Mouse (Mus musculus): ENCODE measurements around the gene Rmnd1. TPM values are rescaled to one million over a fixed set of nuclear protein-coding genes. Genes with fewer than 3 reads are reported as not detected.

Rmnd1 gene
- polyA plus RNA-seq, 1 experiment from 2014 or later, result 43.1 TPM

- no peak overlapping the region for H3K4me3 ChIP-seq (replicated peaks; ENCODE audit: low read length)
- no peak for ATAC-seq (ENCODE audit: insufficient read depth, low FRiP score)
These were observed 77.6 kb downstream of the Rmnd1 start for GRCm38 (mm10) chr10:4354371-4355260.

More at GRCm38 (mm10) chr10:4354371-4355260, 77.6 kb downstream of the Rmnd1 start:
- Histone ChIP-seq H3K4me2 (ENCODE audit: low read depth, low read length) (no peak overlapping the region), H3K4me1 (ENCODE audit: control insufficient read depth, insufficient read depth, low read length) (no peaks in the 10 kb centered on the region), H3K36me3 (ENCODE audit: control insufficient read depth, insufficient read depth, low read length) (peaks cover 15% of the 10 kb centered on the region), H3K9me3 (replicated peaks; ENCODE audit: control insufficient read depth, low read length) (no peaks in the 10 kb centered on the region), H3K9ac (ENCODE audit: low read length) (no peak overlapping the region), H3K27ac (ENCODE audit: low read length) (no peak overlapping the region), H3K27me3 (ENCODE audit: control insufficient read depth, insufficient read depth, low read length) (no peaks in the 10 kb centered on the region)
- 78% methylated on average over 38 of the region's 38 CpGs for WGBS

Other genes starting within 250 kb of the Rmnd1 start
- 68.1 and 71.4 TPM in 2 replicates for gene Akap12, start 166.0 kb downstream of the Rmnd1 start, polyA plus RNA-seq (2015; fragmentation: Nextera tagmentation; extraction: Ambion mirVana)
- gene Zbtb2, start 44.3 kb downstream of the Rmnd1 start, polyA plus RNA-seq (2015; fragmentation: Nextera tagmentation; extraction: Ambion mirVana), result 11.7 and 12.8 TPM in 2 replicates
- gene Armt1, start 79 bp upstream of the Rmnd1 start, polyA plus RNA-seq (2015; fragmentation: Nextera tagmentation; extraction: Ambion mirVana), result 15.3 and 16.3 TPM in 2 replicates
- gene Ccdc170, start 50.1 kb upstream of the Rmnd1 start, polyA plus RNA-seq (2015; fragmentation: Nextera tagmentation; extraction: Ambion mirVana), result 0.12 and 0.35 TPM in 2 replicates
- 0.54 and 0.80 TPM in 2 replicates for gene Esr1, start 179.2 kb upstream of the Rmnd1 start, polyA plus RNA-seq (2015; fragmentation: Nextera tagmentation; extraction: Ambion mirVana)

Data from stomach, embryonic 16.5 days (tissue).